Mouse (Mus musculus) heart, embryonic 15.5 days (tissue): ENCODE measurements around the gene Stub1. TPM values are rescaled to one million over a fixed set of nuclear protein-coding genes. Genes with fewer than 3 reads are reported as not detected.

Source experiments
- ATAC-seq: fragments of 200-750 bp; cut with Nextera tagmentation; replicated peaks from 2 replicates; pipeline ENCODE4 v1.8.0; 2017; ENCODE audit warnings: low read depth, moderate TSS enrichment; ENCODE audit not compliant: insufficient number of reproducible peaks, insufficient read depth, low FRiP score
- H3K27ac ChIP-seq: fragments of 300-500 bp; sonication (generic); 2 replicates; pipeline ENCODE4 v1.5.1; 2015; ENCODE audit warnings: mild to moderate bottlenecking, inconsistent platforms
- H3K27me3 ChIP-seq: fragments of 300-500 bp; sonication (generic); 2 replicates; pipeline ENCODE4 v1.6.1; 2015; ENCODE audit warnings: inconsistent platforms
- H3K36me3 ChIP-seq: fragments of 300-500 bp; sonication (generic); 2 replicates; pipeline ENCODE4 v1.6.1; 2015; ENCODE audit warnings: mild to moderate bottlenecking, inconsistent platforms
- H3K4me1 ChIP-seq: fragments of 300-500 bp; sonication (generic); replicated peaks from 2 replicates; pipeline ENCODE4 v1.6.1; 2015; ENCODE audit warnings: inconsistent platforms
- H3K4me2 ChIP-seq: fragments of 300-500 bp; sonication (generic); 2 replicates; pipeline ENCODE4 v1.6.1; 2015; ENCODE audit warnings: inconsistent platforms, mild to moderate bottlenecking, moderate library complexity
- H3K4me3 ChIP-seq: fragments of 300-500 bp; sonication (generic); 2 replicates; pipeline ENCODE4 v1.5.1; 2015; ENCODE audit warnings: mild to moderate bottlenecking, inconsistent platforms
- H3K9ac ChIP-seq: fragments of 300-500 bp; sonication (generic); 2 replicates; pipeline ENCODE4 v1.6.1; 2015; ENCODE audit warnings: mild to moderate bottlenecking, inconsistent platforms
- H3K9me3 ChIP-seq: fragments of 300-500 bp; sonication (generic); replicated peaks from 2 replicates; pipeline ENCODE4 v1.6.1; 2016; ENCODE audit warnings: inconsistent platforms
- WGBS: fragments of 180-500 bp; shearing (Covaris S2); methylation state at CpG from one replicate; pipeline ENCODE4 v1.1.7; 2015; ENCODE audit warnings: mixed read lengths; 5-methylcytosine and 5-hydroxymethylcytosine counted together
- polyA plus RNA-seq: library from polyadenylated mRNA; unstranded; fragments of >200 nt; fragmentation: Nextera tagmentation; extraction: Ambion mirVana; gene quantifications from 2 replicates; pipeline ENCODE4 v1.2.1, GENCODE M21; 2015

Stub1 gene
- polyA plus RNA-seq, 1 experiment from 2014 or later: 251 TPM

DNA sequence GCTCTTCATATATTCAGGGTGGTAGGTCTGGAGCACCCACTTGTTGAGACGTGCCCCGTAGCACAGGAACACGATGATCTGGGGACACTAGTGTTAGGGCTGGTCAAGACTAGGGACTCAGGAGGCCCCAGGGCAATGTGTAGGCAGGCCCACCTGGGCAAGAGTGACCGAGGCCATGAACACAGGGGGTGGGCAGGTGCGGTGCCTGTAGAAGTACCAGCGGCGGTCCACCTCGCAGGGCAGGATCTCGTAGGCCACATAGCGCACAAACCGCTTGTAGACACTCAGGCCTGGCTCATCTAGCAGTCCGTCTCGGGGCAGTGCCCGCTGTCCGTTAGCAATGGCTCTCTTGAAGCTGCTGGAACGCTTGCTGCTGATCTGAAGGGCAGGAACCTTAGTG, 2.6 kb upstream of the Stub1 start:
- H3K36me3 ChIP-seq: peaks cover 34% of the 10 kb centered on the region
- H3K4me3 ChIP-seq: peak overlapping the region; percentile 47; the same call in 1 of the 2 replicates
- 92% methylated on average over 16 of the region's 16 CpGs for WGBS
- peak overlapping the region; percentile 91 for H3K4me2 ChIP-seq
- peak overlapping the region; percentile 62; the same call in 1 of the 2 replicates for H3K9ac ChIP-seq
- H3K9me3 ChIP-seq: no peaks in the 10 kb centered on the region
- no peak overlapping the region for H3K27ac ChIP-seq
- no peaks in the 10 kb centered on the region for H3K27me3 ChIP-seq
- H3K4me1 ChIP-seq: peaks cover 66% of the 10 kb centered on the region
- ATAC-seq: no peak

DNA sequence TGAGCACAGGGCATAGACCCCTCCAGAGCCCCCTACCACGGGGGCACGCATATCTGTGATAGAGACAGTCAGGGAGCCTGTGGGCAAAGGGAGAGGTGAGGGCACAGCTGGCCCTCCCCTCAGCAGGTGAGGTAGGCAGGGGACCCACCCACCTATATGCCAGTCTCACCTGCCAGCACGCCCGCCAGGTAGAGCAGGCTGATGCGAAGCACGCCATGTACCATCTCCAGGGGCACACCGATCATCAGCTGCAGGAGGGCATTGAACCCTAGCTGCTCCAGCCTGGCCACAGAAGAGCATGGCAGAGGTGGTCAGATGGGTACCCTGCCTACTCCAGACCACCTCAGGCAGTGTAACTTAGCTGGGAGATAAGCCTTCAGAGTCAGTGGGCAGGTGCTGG, 2.1 kb upstream of the Stub1 start:
- Histone ChIP-seq H3K9ac (no peak overlapping the region), H3K4me1 (peaks cover 70% of the 10 kb centered on the region), H3K9me3 (no peaks in the 10 kb centered on the region), H3K36me3 (peaks cover 34% of the 10 kb centered on the region), H3K27me3 (no peaks in the 10 kb centered on the region), H3K4me2 (peak overlapping the region; percentile 91; the same call in 1 of the 2 replicates), H3K27ac (no peak overlapping the region), H3K4me3 (peak overlapping the region; percentile 82)
- ATAC-seq: no peak
- WGBS: 94% methylated on average over 7 of the region's 7 CpGs

DNA sequence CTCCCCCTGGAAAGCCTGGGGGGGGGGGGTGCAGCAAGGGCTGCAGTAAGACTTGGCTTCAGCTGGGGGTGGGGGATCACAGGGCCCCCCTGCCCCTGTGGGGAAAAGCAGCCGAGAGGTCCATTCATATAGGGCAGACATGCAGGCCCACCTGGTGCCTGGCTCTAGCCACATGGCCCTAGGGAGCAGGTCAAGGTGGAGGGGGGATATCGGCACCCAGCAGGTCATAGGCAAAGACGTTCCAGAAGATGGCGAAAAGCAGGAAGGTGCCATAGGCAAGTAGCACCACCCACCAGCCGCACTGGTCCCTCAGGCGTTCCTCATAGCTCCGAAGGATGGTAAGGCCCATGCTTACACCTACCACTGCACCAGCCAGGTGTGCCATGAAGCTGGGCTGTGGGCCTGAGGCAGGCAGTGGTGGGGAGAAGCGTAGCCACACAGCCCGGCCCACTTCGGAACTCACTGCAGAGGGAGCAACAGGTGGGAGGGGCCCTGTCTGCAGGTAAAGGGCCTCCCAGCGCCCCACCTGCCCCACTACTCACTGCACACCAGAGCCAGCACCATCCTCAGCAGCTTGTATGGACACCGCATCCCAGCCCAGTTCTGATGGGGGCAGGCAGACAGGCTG, 1.5 kb upstream of the Stub1 start:
- 86% methylated on average over 12 of the region's 12 CpGs for WGBS
- Histone ChIP-seq H3K9ac (peak overlapping the region; percentile 86), H3K4me3 (peak overlapping the region; percentile 82), H3K27me3 (no peaks in the 10 kb centered on the region), H3K9me3 (no peaks in the 10 kb centered on the region), H3K27ac (peak overlapping the region; percentile 99), H3K36me3 (peaks cover 29% of the 10 kb centered on the region), H3K4me2 (peak overlapping the region; percentile 91), H3K4me1 (peaks cover 73% of the 10 kb centered on the region)
- no peak for ATAC-seq

DNA sequence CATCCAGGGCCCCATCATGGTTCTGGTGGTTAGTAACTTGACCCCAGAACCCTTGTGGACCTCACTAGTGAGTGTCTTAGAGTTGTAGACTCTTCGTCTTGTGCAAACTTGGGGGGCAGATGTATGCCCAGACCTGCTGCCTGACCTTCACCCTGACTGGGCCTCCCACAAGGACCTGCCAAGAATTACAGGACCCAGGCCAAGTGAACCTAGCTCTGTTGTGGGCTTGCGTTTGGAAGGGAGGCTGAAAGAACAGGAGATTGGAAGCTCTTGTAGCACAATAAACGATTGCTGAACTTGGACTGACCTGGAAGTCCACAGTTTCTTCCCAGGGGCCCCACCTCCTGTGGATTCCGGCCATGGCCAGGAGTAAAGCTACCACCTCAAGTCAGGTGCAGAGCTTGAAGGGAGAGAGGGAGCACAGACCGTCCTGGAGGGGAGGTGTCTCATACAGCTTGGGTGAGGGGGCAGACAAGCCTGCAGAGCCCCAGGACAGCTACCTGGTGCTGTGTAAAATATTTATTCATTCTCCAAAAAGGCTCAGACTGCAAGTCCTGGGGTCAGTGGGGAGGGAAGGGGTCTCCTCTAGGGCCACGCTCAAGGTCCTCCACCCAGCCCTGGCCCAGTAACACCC, 874 bp upstream of the Stub1 start:
- peak overlapping the region; percentile 86 for H3K9ac ChIP-seq
- peak overlapping the region; percentile 82 for H3K4me3 ChIP-seq
- no peak for ATAC-seq
- H3K27me3 ChIP-seq: no peaks in the 10 kb centered on the region
- peak overlapping the region; percentile 99 for H3K27ac ChIP-seq
- peaks cover 76% of the 10 kb centered on the region for H3K4me1 ChIP-seq
- no peaks in the 10 kb centered on the region for H3K9me3 ChIP-seq
- H3K4me2 ChIP-seq: peak overlapping the region; percentile 91
- H3K36me3 ChIP-seq: peaks cover 23% of the 10 kb centered on the region
- WGBS: 15% methylated on average over 6 of the region's 6 CpGs

DNA sequence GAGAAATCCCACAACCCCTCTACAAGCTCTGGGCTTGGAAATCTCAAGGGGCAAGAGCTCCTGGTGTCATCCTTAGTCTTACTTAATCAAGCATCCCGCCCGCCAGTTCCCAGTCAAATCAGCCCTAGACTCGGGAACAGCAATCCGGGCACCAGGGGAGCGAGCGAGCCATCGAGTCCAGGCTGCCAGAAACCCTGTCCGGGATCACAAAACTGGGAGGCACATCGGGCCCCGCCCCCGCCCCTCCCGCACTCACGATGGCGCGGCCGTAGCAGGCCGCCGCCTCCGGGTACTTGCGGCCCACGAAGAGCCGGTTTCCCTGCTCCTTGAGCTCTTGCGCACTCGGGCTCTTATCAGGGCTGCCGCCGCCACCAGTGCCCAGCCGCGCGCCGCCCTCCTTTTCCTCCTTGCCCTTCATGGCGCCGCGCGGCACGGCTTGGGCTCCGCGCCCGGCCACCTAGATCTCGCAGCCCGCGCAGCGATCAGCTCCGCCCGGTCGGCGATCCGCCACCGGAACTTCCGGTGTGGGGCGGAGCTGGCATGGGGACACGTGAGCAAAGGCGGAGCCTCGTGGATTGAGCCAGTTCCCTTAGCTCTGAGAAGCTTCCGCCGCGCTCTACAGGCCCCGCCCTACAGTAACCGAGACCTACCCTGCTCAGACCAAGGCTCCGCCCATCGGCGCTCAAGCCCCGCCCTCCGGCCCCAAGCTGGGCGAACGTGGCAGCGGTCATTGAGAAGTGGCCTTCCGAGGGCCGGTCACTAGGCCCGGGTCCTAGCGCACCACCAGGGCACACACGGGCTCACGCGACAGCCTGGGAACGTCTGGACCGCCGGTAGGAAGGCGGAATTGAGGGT, 541 bp downstream of the Stub1 start:
- Histone ChIP-seq H3K9ac (peak overlapping the region; percentile 86), H3K27me3 (no peaks in the 10 kb centered on the region), H3K27ac (peak overlapping the region; percentile 99), H3K4me1 (peaks cover 76% of the 10 kb centered on the region), H3K36me3 (peaks cover 20% of the 10 kb centered on the region), H3K4me3 (peak overlapping the region; percentile 82), H3K4me2 (peak overlapping the region; percentile 91), H3K9me3 (no peaks in the 10 kb centered on the region)
- WGBS: under 1% methylated on average over 72 of the region's 77 CpGs
- ATAC-seq: peak; percentile 92

DNA sequence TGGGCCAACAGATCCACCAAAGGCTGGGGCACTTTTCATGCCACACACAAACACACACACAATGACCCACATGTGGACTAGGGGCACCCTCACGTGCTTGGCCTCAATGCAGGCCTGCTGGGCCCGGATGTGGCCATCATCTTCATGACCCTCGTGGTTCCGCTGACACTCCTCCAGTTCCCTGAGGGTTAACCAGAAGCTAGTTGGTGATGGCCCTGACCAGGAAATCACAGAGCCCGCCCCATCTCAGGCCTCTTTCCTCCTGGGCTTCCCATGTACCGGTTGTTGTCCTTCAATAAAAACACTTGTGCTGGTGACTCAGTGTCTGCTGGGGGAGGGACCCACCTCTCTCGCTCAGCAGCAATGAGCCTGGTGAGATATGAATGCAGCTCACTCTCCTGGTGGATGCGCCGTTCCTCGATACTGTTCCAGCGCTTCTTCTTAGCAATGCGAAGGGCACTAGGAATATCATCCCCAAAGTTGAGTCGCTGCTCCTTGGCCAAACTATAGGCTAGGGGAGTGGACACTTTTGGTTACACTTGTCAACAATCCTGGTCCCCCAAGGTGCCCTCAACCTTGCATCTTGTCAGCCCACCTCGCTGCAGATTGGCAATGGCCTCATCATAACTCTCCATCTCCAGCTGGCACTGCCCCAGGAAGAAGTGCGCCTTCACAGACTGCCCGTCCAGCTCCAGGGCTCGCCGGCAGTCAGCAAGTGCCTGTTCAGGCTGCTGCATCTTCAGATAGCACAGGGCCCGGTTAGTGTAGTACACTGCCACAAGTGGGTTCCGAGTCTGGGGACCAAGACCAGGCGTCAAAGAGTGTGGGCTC, 1.5 kb downstream of the Stub1 start:
- no peaks in the 10 kb centered on the region for H3K9me3 ChIP-seq
- peak overlapping the region; percentile 99 for H3K27ac ChIP-seq
- WGBS: 44% methylated on average over 21 of the region's 21 CpGs
- peak overlapping the region; percentile 83 for H3K9ac ChIP-seq
- H3K4me1 ChIP-seq: peaks cover 66% of the 10 kb centered on the region
- H3K36me3 ChIP-seq: peaks cover 24% of the 10 kb centered on the region
- H3K4me2 ChIP-seq: peak overlapping the region; percentile 91
- no peaks in the 10 kb centered on the region for H3K27me3 ChIP-seq
- H3K4me3 ChIP-seq: peak overlapping the region; percentile 82
- no peak for ATAC-seq

DNA sequence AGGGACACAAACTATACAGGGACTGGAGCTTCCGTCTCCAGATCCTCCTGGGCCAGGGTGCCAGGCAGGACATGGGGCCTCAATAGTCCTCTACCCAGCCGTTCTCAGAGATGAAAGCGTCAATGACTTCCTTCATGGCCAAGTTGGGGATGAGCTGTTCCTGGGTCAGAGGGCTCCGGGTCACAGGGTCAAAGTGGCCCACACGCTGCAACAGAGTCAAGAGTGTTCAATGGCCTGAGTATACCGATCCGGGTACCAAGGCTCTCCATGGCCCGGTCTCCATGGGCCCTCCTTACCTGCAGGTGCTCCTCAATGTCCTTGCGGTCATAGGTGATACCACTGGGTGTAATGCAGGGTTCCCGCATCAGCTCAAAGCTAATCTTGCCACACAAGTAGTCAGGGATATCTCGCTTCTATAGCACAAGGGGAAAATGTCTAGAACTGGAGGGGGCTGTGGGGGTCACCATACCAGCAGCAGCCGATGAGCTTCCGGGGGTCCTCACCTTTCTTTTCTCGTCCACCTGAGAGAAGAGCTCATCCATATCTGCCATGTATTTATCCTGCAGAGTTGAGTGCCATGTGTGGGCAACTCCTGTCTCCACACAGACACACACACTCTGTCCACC, 2.3 kb downstream of the Stub1 start:
- H3K27ac ChIP-seq: no peak overlapping the region
- H3K4me2 ChIP-seq: peak overlapping the region; percentile 91
- H3K9ac ChIP-seq: no peak overlapping the region
- peaks cover 24% of the 10 kb centered on the region for H3K36me3 ChIP-seq
- 84% methylated on average over 14 of the region's 14 CpGs for WGBS
- H3K4me3 ChIP-seq: peak overlapping the region; percentile 82
- H3K4me1 ChIP-seq: peaks cover 59% of the 10 kb centered on the region
- H3K9me3 ChIP-seq: no peaks in the 10 kb centered on the region
- ATAC-seq: no peak
- H3K27me3 ChIP-seq: no peaks in the 10 kb centered on the region

DNA sequence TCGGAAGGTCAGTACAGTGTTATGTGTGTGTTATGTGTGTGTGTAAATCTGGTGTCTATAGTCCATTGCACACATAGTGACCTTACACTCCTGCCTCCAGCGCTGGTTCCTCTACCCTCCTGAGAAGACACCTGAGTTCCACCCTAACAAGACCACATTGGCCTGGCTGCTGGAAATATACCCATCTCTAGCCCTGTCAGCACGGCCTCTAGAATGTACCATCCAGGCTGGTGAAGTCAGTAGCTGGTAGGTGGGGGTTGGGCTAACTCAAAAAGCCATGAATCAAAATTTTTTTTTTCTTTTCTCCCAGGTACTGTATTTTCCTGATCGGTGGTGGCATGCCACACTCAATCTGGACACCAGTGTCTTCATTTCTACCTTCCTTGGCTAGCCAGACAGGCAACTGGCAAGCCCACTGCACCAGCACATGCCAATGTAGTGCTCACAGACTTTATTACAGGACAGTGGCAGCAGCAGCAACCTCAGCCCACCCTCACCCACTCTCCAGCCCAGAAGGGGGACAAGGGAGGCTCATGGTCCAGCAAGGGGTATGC, 2.9 kb downstream of the Stub1 start:
- no peak overlapping the region for H3K27ac ChIP-seq
- ATAC-seq: no peak
- WGBS: 79% methylated on average over 4 of the region's 4 CpGs
- H3K36me3 ChIP-seq: peaks cover 22% of the 10 kb centered on the region
- H3K4me1 ChIP-seq: peaks cover 55% of the 10 kb centered on the region
- peak overlapping the region; percentile 84; the same call in 1 of the 2 replicates for H3K4me2 ChIP-seq
- peak overlapping the region; percentile 72 for H3K4me3 ChIP-seq
- no peaks in the 10 kb centered on the region for H3K27me3 ChIP-seq
- H3K9me3 ChIP-seq: no peaks in the 10 kb centered on the region
- H3K9ac ChIP-seq: no peak overlapping the region

DNA sequence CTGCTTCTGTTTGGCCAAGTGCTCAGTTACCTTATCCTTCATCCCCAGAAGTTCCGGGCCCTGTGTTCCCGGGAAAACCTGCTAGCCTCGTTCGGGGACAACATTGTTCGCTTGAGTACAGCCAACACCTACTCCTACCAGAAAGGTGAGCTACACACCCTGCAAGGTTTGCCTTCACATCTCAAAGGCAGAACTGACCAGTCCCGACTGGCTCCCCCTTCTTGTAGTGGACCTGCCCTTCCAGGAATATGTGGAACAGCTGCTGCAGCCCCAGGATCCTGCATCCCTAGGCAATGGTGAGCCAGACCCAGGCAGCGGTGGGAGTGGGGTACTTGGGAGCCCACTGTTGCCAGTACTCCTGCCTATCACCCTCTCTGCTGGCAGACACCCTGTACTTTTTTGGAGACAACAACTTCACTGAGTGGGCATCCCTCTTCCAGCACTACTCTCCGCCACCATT, 3.6 kb downstream of the Stub1 start:
- Histone ChIP-seq H3K27me3 (no peaks in the 10 kb centered on the region), H3K36me3 (peaks cover 18% of the 10 kb centered on the region), H3K9ac (peak overlapping the region; percentile 82), H3K27ac (peak overlapping the region; percentile 90), H3K4me3 (peak overlapping the region; percentile 72), H3K9me3 (no peaks in the 10 kb centered on the region), H3K4me2 (peak overlapping the region; percentile 84), H3K4me1 (peaks cover 55% of the 10 kb centered on the region)
- 39% methylated on average over 8 of the region's 8 CpGs for WGBS
- no peak for ATAC-seq
